Mouse (Mus musculus) heart, postnatal 36 days (tissue): ENCODE results near the gene Bach1. TPM values are rescaled to one million over a fixed set of nuclear protein-coding genes. Genes with fewer than 3 reads are reported as not detected.
"Not testable (repeated sequence)": the region's sequence is repeated elsewhere in the genome, so short reads cannot be mapped to it uniquely, and the experiment has no call there.

ENCODE experiments used
- DNase-seq, 2 experiments: peaks; one replicate each; pipeline ENCODE4 v3.0.0; 2021 to 2022
- intact Hi-C: fragments of 180-260 bp; cut with DNase I; formaldehyde crosslinking; loops from one replicate; pipeline ENCODE4 v1.15.1; 2025
- total RNA-seq, 2 experiments: library from RNA; stranded (reverse); gene quantifications; 2 replicates each; pipeline ENCODE4 v1.2.3; 2021

Bach1 gene
- total RNA-seq, 2 experiments from 2014 or later = 31.3 to 33.1 TPM

DNA sequence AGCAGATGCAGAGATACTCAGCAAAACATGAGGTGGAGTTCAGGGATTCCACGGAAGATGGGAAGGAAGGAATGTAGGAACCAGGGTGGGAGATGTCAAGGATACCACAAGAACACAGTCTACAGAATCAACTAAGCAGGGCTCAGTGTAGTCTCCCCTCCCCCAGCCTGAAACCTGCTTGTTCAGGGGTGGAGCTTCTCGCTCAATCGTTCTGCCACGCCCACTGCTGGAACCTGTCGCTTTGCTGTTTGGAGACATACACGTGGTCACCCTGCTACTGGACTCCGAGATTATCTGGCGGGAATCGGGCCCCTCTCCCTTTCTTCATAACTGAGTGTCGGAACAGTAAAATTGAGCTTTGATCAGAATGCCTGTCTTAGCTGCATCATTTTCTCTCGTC is 20.1 kb upstream of the Bach1 start:
- intact Hi-C loops = no loop called here
- no peak for DNase-seq

DNA sequence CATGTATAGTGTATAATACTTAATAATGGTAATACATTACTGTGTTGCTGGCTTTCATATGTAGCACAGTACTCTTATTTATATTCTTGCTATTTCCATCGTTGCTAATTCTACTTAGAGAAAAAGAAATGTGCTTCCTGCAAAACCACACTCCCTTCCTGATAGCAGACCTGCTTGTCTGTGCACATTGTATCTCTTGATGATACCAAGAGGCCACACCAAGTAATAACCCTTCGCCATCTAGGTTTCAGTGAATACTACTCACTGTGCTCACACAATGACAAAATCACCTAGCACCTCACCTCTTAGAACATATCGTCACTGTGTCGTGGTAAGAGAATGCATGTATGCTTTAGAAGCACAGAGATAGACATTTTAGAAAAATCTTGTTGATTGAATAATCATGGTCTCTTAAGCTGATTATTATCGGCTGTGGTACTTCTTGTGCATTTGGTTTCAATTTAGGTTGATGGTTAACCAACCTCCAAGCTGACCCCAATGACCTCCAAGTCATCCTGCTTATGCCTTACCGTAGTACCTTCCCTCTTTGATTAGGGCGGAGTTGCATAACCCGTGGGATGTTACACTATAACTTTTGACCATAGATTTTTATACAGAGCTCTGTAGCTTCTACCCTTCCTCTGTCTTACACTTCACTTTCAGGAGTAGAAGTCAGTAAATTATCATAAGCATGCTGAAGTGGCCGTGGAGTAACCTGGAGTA is 17.7 kb upstream of the Bach1 start:
- no peak for DNase-seq
- intact Hi-C loops = no loop called here

- DNase-seq = no peak
- intact Hi-C loops = no loop called here
These were observed 16.9 kb upstream of the Bach1 start for GRCm38 (mm10) chr16:87681848-87682247.

DNA sequence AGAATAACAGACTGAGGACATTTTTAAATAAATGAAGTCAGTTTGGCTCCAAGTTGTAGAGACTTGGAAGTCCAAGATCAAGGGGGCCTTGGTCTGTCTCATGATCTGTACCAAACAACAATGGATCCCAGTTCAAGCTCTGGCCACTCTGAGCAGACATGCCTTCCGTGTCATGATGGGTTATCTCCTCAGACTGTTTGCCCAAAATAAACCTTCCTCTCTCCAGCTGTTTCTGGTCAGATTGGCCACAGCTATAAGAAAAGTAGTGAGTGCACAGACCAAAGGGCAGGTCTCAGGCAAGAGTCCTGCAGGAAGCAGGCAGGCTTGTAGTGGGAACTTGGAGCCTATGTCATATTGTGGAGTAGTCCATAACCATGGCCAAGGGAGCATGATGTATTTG is 12.3 kb upstream of the Bach1 start:
- intact Hi-C loops = no loop called here

DNA sequence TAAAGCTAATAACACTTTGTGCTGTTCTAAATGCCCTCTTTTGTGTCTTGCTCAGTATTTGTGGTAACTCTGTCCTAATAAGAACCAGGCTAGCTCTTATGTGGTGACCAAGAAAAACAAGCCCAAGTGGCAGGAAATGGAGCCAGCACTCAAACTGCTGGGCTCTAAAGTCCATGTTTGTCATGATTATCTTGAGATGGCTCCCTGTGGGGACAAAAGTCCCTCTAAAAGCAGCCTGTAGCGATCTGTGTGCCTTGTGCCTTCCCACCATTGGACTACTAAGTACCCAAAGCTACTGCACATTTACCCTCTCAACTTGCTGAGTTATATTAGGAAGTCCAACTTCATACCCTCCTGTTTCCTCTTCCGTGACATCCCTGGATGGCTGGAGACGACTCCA is 11.4 kb upstream of the Bach1 start:
- no peak for DNase-seq
- intact Hi-C loops = no loop called here

More for the DNA sequence above, 12.3 kb upstream of the Bach1 start:
- no peak for DNase-seq

- intact Hi-C loops, DNase-seq: not testable (repeated sequence)
These were observed 10.4 kb upstream of the Bach1 start for GRCm38 (mm10) chr16:87688328-87688727.

GRCm38 (mm10) chr16:87688823-87689222 is 9.9 kb upstream of the Bach1 start:
- DNase-seq, intact Hi-C loops: not testable (repeated sequence)

- DNase-seq = peak; percentile 41 to 48
- intact Hi-C loops = no loop called here
These were observed 9.5 kb upstream of the Bach1 start for GRCm38 (mm10) chr16:87689225-87689624.

DNA sequence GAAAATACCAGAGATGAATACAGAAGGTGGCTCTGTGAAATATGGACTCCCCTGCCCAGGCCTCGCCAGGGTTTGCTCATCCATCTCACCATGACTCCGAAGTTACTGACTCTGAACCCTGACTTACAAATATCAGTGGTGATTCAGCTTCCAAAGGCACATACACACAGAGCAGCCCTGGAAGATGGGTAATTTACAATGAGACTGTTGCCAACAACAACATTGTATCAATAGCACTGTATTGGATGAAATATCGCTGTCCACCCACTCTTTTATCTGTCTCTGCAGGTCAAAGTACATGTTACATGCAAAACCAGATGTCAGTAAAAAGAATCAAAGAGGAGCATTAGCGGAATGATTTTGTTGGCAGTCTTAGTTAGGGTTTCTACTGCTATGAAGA is 8.2 kb upstream of the Bach1 start:
- no peak for DNase-seq
- intact Hi-C loops = no loop called here

- no peak for DNase-seq
- intact Hi-C loops = no loop called here
These were observed 7.6 kb upstream of the Bach1 start for GRCm38 (mm10) chr16:87691102-87691501.

DNA sequence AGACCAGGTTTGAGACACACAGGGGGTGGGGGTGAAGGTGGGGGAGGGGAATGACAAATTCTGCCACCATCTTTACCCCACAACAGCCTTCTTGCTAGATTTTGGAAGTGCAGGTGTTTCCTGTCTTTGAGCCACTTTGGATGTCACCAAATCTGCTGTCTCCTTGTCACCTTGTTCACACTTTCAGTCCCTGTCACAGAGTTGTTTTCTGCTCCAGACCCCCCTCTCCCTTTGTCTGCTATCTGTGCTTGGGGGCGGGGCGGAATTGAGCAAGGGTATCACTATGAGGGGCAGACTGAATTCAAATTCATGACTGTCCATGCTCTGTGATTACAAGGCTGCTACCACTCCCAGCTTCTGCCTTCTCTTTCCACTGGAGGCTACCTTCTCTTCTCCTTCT is 6.2 kb upstream of the Bach1 start:
- intact Hi-C loops = no loop called here
- DNase-seq = no peak

- intact Hi-C loops = loop anchor here (2.0 to 5.0 kb wide), 3 partner anchors 37 to 201 kb away; partner anchors contain the start of gene Cct8
- DNase-seq = no peak
These were observed 909 bp upstream of the Bach1 start for GRCm38 (mm10) chr16:87697707-87698365.

DNA sequence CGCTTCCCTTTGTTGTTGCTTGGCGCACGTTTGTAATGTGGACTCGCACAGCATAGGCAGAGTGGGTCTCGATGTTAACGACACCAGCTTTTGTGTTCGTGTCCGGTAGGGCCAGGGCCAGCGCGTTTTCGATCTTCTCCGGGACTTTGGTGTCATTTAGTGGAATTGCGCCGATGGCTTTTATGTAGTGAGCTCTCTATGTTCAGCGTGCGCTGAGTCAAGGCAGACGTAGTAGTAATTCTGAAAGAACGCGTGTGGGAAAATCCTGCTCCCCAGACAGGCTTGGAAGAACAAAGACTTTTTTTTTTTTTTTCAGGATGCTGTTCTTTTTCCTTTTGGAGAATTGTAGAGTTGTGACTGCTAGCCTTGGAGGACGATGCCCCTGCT is 554 bp downstream of the Bach1 start:
- peak in 1 of 2 experiments; percentile 62 for DNase-seq
- intact Hi-C loops = loop anchor here (2.0 to 5.0 kb wide), 3 partner anchors 38 to 202 kb away; partner anchors contain the start of gene Cct8

DNA sequence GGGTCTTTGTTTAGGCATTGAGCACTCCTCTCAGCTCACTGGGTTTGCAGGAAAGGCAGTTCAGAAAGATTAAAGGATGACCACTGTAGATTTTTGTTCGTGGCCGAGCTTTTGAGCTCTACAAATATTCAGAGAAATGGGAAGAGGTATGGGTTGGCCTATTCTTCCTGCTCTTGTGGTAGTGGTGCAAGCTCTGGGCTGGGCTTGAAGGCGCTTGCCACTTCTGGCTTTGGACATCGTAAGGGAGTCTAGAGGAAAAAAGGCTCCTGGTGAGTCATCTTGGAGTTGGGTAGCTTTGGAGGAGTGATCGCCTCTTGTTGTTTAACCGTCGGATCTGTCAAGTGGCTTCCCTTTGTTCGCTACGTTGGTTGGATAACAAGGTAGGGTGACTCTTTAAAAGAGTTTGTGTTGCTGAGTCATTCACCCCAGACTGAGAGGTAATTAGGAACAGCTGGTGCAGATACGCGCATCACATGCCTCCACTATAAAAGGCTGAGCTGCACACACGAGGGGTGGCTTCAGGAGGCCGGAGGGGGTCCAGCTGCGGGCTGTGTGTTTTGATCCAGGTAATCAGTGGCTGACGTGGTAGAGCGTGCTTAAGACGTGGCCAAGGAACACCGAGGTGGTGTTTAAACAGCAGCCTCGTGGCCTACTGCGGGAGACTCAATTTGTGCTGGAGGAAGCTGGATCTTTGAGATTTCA is 1.1 kb downstream of the Bach1 start:
- intact Hi-C loops = loop anchor here (2.0 to 5.0 kb wide), 3 partner anchors 39 to 203 kb away; partner anchors contain the start of gene Cct8
- peak; percentile 53 to 70 for DNase-seq

- intact Hi-C loops = no loop called here
- no peak for DNase-seq
These were observed 1.6 kb downstream of the Bach1 start for GRCm38 (mm10) chr16:87700395-87700765.

GRCm38 (mm10) chr16:87701891-87702290 is 3.1 kb downstream of the Bach1 start:
- intact Hi-C loops = no loop called here
- no peak for DNase-seq

DNA sequence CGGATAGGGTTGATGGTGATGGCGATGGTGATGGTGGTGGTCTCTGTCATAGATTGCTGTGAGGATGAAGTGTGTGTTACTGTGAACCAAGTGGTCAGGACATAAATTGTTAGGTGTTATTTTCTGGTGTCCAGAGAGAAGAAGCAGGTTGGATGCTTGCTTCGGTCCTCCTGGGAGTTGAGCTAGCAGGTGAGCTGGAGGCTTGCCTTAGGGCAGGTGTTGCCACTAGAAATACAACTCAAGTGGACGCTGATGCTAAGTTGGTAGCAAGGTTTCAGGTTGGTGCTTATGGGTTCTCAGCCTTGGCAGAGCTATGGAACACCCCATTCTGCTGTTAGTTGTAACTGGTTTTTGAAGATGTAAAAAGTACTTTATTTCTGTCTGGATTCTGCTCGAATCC is 4.1 kb downstream of the Bach1 start:
- no peak for DNase-seq
- intact Hi-C loops = no loop called here

DNA sequence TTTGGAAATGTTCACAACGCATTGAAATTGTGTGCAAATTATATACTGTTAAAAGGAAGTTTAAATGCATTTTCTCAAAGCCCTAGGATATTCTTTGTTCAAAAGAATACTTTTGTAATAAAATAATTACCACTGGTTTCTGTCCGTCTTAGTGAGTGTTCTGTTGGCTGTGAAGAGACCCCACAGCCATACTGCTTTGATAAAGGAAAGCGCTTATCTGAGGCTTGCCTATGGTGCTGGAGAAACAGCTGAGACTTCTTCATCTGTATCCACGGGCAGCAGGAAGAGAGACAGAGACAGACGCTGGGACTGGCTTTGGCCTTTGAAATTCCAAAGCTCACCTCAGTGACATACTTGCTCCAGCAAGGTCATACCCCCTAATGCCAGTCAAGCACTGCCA is 5.5 kb downstream of the Bach1 start:
- intact Hi-C loops = no loop called here
- no peak for DNase-seq

GRCm38 (mm10) chr16:87705892-87706589 is 7.3 kb downstream of the Bach1 start:
- intact Hi-C loops = no loop called here
- no peak for DNase-seq

DNA sequence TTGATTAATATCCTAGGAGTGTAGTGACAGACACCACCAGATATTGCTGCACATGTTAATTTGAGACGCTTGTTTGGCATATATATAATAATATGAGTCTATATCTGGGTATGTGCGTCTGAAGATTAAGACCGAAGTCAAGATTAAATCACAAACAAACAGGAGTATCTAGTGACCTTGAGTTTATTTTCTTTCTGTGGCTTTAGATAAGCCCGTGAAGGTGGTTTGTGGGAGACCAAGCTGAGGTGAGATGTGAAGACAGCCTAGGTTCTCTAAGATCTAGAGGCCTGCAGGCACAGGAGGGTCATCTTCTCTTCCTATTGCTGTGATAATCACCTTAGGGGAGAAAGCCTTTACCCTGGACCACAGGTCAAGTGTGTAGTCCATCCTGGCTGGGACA is 8.6 kb downstream of the Bach1 start:
- DNase-seq = no peak
- intact Hi-C loops = no loop called here

DNA sequence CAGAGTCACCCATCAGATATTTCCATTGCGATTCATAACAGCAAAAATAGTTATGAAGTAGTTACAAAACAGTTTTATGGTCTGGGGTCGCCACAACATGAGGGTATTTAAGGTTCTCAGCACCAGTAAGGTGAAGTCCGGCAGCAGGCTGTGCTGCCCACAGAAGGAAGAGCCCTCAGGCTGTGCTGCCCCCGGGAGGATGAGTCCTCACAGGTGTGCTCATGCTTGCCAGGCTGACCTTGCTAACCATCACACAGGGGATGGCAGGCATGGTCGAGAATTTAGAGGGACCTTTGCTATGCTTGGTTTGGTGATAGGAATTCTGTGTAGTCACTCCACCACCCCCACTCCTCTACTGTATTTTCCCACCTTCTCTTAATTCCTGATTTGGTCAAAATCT is 9.8 kb downstream of the Bach1 start:
- intact Hi-C loops = no loop called here
- DNase-seq = no peak
